Mouse (Mus musculus) heart, embryonic 11.5 days (tissue): ENCODE measurements at regions not wholly inside any gene's neighbourhood (a gene's known extent, or its start where the extent isn't known, plus 50 kb on each side); places are given as distances from the start of the nearest gene placed in this dataset.

Source experiments
- ATAC-seq: fragments of 200-750 bp; cut with Nextera tagmentation; replicated peaks from 2 replicates; pipeline ENCODE4 v1.8.0; 2017; ENCODE audit warnings: moderate library complexity; ENCODE audit not compliant: insufficient number of reproducible peaks, low FRiP score, low TSS enrichment
- H3K27ac ChIP-seq: fragments of 300-500 bp; sonication (generic); 2 replicates; pipeline ENCODE4 v1.5.1; 2014; ENCODE audit warnings: mild to moderate bottlenecking, low read depth, low read length
- H3K27me3 ChIP-seq: fragments of 300-500 bp; sonication (generic); 2 replicates; pipeline ENCODE4 v1.6.1; 2014; ENCODE audit warnings: mild to moderate bottlenecking, low read length, mixed read lengths; ENCODE audit not compliant: control insufficient read depth, insufficient read depth
- H3K36me3 ChIP-seq: fragments of 300-500 bp; sonication (generic); 2 replicates; pipeline ENCODE4 v1.6.1; 2014; ENCODE audit warnings: mild to moderate bottlenecking, low read length, moderate library complexity, mixed read lengths; ENCODE audit not compliant: control insufficient read depth, insufficient read depth
- H3K4me1 ChIP-seq: fragments of 300-500 bp; sonication (generic); 2 replicates; pipeline ENCODE4 v1.6.1; 2014; ENCODE audit warnings: low read length; ENCODE audit not compliant: control insufficient read depth, insufficient read depth
- H3K4me2 ChIP-seq: fragments of 300-500 bp; sonication (generic); 2 replicates; pipeline ENCODE4 v1.6.1; 2014; ENCODE audit warnings: mild to moderate bottlenecking, moderate library complexity
- H3K4me3 ChIP-seq: fragments of 300-500 bp; sonication (generic); 2 replicates; pipeline ENCODE4 v1.5.1; 2014; ENCODE audit warnings: low read depth, low read length
- H3K9ac ChIP-seq: fragments of 300-500 bp; sonication (generic); 2 replicates; pipeline ENCODE4 v1.6.1; 2014; ENCODE audit warnings: mild to moderate bottlenecking, low read depth, low read length, moderate library complexity
- H3K9me3 ChIP-seq: fragments of 300-500 bp; sonication (generic); replicated peaks from 2 replicates; pipeline ENCODE4 v1.6.1; 2016; ENCODE audit warnings: low read length; ENCODE audit not compliant: control insufficient read depth
- WGBS: fragments of 180-500 bp; shearing (Covaris S2); extraction: QIAGEN DNeasy Blood & Tissue Kit; methylation state at CpG from one replicate; pipeline ENCODE4 v1.1.7; 2014; ENCODE audit not compliant: insufficient replicate concordance; 5-methylcytosine and 5-hydroxymethylcytosine counted together

DNA sequence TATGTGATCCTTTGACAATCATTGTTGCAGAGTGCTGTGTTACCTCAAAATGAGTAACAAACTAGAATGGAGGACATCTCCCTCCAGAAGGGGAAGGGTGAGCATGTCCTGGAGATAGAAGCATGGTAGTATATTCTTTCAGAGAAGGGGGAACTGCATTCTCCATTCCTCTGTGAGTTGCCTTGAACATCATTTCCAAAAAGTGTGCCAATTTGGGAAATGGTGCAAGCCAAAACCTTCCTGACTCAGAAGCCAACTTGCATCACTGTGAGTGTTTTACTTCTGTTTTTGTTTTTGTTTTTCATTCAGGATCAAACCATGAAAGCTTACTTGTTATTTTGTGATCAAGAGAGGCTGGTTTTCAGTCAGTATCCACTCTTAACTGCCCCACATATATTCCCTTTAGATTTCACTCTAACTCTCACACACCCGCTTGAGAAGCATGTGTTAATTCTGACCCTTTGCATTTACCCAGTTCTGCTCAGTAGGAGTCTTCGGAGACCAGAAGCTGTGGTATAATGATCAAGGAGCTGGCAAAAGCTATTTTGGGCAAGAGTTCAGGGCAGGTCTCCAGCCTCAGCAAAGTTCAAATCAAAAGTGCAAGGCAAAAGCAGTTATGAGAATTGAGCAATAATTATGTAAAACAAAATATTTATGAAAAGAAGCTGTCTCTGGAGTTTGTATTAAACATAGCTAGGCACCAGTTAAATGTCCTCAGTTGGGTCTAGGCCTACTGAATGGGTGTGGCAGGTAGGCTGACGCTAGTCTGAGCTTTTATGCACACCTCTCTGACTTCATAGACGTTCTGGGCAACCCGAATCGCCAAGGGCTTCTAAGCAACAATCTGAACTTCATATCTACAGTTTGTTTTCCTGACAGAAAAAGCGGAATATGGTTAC, 368.3 kb upstream of the Ctso start:
- no peak overlapping the region for H3K4me2 ChIP-seq
- no peaks in the 10 kb centered on the region for H3K27me3 ChIP-seq
- ATAC-seq, result no peak
- H3K9me3 ChIP-seq, result no peaks in the 10 kb centered on the region
- H3K4me3 ChIP-seq, result no peak overlapping the region
- 72% methylated on average over 7 of the region's 7 CpGs for WGBS
- H3K36me3 ChIP-seq, result no peaks in the 10 kb centered on the region
- no peaks in the 10 kb centered on the region for H3K4me1 ChIP-seq
- no peak overlapping the region for H3K27ac ChIP-seq
- H3K9ac ChIP-seq, result no peak overlapping the region

DNA sequence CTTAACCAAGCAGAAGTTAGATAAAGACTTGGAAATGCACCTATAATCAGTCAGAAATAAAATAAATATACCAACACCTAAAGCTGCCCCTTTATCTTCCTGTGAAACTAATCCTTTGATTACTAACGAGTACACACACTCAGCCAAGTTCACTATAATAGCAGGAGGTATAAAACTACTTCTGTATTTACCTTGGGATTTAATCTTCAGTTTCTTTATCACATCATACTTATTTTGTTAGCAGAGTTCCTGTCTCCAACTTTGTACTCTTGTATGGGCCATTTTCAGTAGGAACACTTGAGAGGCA, 367.7 kb upstream of the Ctso start:
- no peaks in the 10 kb centered on the region for H3K4me1 ChIP-seq
- no peak overlapping the region for H3K4me3 ChIP-seq
- H3K9me3 ChIP-seq, result no peaks in the 10 kb centered on the region
- H3K27ac ChIP-seq, result no peak overlapping the region
- H3K4me2 ChIP-seq, result no peak overlapping the region
- H3K27me3 ChIP-seq, result no peaks in the 10 kb centered on the region
- H3K36me3 ChIP-seq, result no peaks in the 10 kb centered on the region
- no peak for ATAC-seq
- no peak overlapping the region for H3K9ac ChIP-seq
- 55% methylated on average over 1 of the region's 1 CpGs for whole genome bisulfite sequencing

DNA sequence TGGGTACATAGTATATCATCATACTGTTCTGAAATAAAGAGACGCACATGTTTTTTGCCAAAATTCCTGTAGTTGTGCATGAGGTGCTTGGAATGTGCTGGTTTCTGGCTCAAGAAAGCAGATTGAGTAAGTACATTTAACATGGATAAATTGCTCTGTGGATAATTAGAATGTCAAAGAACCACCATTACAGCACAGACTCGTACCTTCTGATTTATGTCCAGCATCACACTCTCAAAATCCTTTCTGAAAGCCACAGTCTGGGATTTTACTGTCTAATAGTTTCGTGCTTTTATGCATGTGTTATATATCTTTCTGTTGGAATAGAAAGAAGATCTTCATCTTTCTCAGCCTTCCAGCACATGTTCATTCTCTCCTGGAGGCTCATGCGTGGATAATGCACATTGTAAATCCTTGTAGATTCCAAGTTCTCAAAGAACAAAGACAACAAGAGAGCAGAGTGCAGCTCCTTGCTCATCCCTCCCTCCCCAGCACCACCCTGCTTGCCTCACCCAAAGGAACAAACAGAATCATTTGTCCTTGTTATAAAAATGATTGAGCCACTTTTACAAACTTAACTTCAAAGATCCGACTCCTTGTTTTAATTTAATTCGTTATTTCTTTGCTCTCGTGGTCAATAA, 348.9 kb upstream of the Ctso start:
- Histone ChIP-seq H3K9me3 (no peaks in the 10 kb centered on the region), H3K4me3 (no peak overlapping the region), H3K4me2 (no peak overlapping the region), H3K4me1 (no peaks in the 10 kb centered on the region), H3K9ac (no peak overlapping the region), H3K36me3 (no peaks in the 10 kb centered on the region), H3K27me3 (no peaks in the 10 kb centered on the region), H3K27ac (no peak overlapping the region)
- ATAC-seq, result no peak
- whole genome bisulfite sequencing, result 78% methylated on average over 7 of the region's 7 CpGs

DNA sequence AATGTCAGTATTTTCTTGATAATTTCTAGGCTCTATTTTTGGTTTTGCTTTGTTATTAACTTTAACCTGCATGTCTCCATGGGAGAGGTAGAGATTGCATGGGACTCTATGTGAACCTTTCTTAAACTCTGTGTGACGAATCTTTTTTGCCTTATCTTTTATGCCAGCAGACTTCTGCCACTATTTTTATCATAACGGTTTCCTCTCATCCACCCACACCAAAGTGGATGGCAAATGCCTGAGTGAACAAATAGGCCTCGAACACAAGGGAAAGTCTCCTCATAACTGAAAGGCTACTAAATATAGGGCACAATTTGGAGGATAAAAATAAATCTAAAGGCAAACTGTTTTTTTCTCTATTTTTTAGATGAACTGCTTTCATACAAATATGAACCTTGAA, 343.3 kb upstream of the Ctso start:
- Histone ChIP-seq H3K4me3 (no peak overlapping the region), H3K27me3 (no peaks in the 10 kb centered on the region), H3K9me3 (no peaks in the 10 kb centered on the region), H3K9ac (no peak overlapping the region), H3K36me3 (no peaks in the 10 kb centered on the region), H3K4me2 (no peak overlapping the region), H3K4me1 (no peaks in the 10 kb centered on the region), H3K27ac (no peak overlapping the region)
- no peak for ATAC-seq
- 44% methylated on average over 3 of the region's 3 CpGs for WGBS

DNA sequence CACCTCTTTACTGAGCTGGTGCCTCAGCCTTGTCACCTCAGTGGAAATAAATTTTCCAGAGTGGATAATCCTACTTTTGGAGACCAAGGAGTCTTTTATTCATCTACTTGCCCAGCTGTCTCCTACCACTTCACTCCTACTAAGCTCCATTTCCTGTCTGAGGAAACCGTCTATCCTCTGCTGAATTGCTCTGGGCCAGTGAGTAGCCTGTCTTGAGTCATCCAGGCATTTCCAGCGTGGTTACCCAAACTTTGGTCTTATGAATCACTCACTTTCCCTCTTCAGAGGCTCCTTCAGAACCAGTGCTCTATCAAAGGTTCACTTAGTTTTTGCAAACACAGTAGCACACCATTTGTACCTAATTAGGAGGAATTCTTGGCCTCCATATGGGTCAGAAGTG, 303.2 kb upstream of the Ctso start:
- Histone ChIP-seq H3K4me1 (no peaks in the 10 kb centered on the region), H3K4me2 (no peak overlapping the region), H3K9ac (no peak overlapping the region), H3K4me3 (no peak overlapping the region), H3K27ac (no peak overlapping the region), H3K36me3 (no peaks in the 10 kb centered on the region), H3K27me3 (no peaks in the 10 kb centered on the region), H3K9me3 (no peaks in the 10 kb centered on the region)
- 36% methylated on average over 2 of the region's 2 CpGs for WGBS
- ATAC-seq, result no peak

DNA sequence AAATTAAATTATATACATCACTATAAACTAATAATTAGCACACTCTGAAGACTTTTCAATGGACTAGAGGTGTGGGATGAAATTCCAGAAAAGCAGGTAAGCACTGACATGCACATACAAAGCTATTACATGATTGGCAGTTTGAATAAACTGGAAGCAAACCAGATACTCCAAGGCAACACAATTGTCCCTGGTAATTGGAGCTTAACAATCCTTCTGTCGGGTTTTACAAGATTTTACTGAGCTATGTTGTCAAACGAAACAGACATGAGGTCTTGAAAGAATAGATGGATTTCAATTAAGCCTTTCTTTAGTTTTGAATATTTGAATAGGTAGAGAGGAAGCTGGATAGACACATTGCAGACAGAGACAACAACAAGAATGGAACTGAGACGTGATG, 273.9 kb upstream of the Ctso start:
- H3K36me3 ChIP-seq, result no peaks in the 10 kb centered on the region
- no peaks in the 10 kb centered on the region for H3K27me3 ChIP-seq
- no peak overlapping the region for H3K9ac ChIP-seq
- no peak overlapping the region for H3K4me2 ChIP-seq
- 64% methylated on average over 3 of the region's 3 CpGs for WGBS
- H3K4me3 ChIP-seq, result no peak overlapping the region
- no peaks in the 10 kb centered on the region for H3K4me1 ChIP-seq
- H3K9me3 ChIP-seq, result no peaks in the 10 kb centered on the region
- H3K27ac ChIP-seq, result no peak overlapping the region
- no peak for ATAC-seq

DNA sequence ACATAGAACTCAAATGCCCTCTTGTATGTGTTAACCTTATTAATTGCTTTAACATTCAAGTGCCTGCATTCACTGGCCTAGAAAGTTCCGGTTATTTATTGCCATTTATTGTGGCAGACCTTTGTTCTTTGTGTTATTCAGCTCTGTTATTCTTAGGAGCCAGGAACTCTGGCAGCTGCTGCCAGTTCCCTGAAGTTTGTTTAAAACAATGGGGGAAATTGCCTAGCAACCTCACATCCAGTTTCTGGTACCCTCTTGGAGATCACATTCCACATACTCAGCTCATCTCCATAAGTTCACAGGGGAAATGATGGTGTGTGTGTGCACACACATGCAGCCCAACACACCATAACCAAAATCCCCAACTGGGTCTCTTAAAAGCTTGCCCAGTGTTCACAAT, 270.8 kb upstream of the Ctso start:
- no peaks in the 10 kb centered on the region for H3K4me1 ChIP-seq
- ATAC-seq, result no peak
- WGBS, result 55% methylated on average over 1 of the region's 1 CpGs
- no peak overlapping the region for H3K4me2 ChIP-seq
- no peak overlapping the region for H3K27ac ChIP-seq
- no peaks in the 10 kb centered on the region for H3K9me3 ChIP-seq
- H3K4me3 ChIP-seq, result no peak overlapping the region
- H3K27me3 ChIP-seq, result no peaks in the 10 kb centered on the region
- no peaks in the 10 kb centered on the region for H3K36me3 ChIP-seq
- H3K9ac ChIP-seq, result no peak overlapping the region

DNA sequence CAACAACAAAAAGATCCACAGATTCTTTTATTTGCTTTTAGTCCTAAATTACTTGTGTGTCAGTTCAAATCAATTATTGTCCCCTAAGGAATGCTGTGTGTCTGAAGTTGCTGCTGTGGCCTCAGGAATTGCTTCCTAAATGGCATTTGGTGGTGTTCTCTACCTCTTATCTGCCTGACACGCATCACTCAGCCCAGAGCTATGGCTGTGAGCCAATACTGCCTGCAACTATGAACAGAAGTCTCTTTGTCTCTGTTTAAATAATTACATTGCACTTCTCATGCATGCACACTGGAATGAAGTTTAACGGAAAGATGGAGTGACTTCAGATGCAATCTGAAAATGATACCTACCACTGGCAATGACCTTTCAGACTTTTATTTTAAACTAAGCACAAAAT, 266.1 kb upstream of the Ctso start:
- Histone ChIP-seq H3K4me1 (no peaks in the 10 kb centered on the region), H3K9ac (no peak overlapping the region), H3K9me3 (no peaks in the 10 kb centered on the region), H3K4me3 (no peak overlapping the region), H3K27me3 (no peaks in the 10 kb centered on the region), H3K4me2 (no peak overlapping the region), H3K27ac (no peak overlapping the region), H3K36me3 (no peaks in the 10 kb centered on the region)
- ATAC-seq, result no peak
- WGBS, result 41% methylated on average over 2 of the region's 2 CpGs

DNA sequence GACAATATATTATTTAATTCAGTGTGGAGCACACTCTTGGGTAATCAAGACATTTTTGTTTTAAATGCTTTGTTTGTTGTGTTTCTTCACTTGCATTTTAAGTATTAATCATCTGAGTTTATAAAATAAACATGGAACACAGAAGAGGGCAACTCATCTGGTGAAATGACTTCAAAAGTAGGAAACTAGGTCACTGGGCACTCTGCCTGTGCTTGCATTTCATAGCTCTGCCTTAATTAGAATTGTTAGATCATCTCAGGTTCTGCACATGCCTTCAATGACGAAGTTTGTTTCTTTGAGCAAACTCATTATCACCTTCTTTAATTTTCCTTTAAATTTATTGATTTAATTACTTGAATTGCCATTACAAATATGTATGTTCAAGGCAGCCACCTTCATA, 255.8 kb upstream of the Ctso start:
- no peak for ATAC-seq
- Histone ChIP-seq H3K9ac (no peak overlapping the region), H3K27me3 (no peaks in the 10 kb centered on the region), H3K4me3 (no peak overlapping the region), H3K4me2 (no peak overlapping the region), H3K9me3 (no peaks in the 10 kb centered on the region), H3K36me3 (no peaks in the 10 kb centered on the region), H3K4me1 (no peaks in the 10 kb centered on the region), H3K27ac (no peak overlapping the region)
- WGBS, result 74% methylated on average over 1 of the region's 1 CpGs
